ENCODE assay signal across 17 mouse cellular contexts in the genomic region with DNA sequence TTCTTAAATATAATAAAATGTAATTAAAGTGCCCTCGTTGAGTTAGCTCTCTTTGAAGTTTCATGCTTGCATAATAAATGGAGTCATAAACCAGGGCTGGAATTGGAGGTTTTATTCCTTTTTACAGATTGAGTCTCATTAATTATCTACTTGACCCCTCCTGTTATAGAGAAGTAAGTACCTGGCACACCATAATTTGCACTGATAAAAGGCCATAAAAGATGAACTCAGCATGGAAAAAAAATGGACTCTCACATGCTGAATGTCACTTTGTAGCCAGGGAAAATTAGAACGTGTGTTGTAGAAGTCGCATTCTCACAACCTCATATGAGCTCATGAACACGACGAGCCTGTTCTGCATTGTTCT.
"Had no signal": no experiment of that assay in that cellular context is flagged by ENCODE, and none has a peak within 500 bp of the region (broad histone marks: within the 10 kb centered on the region; RNA-seq: fewer than 3 reads in every experiment).

No protein-coding gene starts in this region.

- H3K4me1 ChIP-seq: midbrain, embryonic 10.5 days; midbrain, embryonic 12.5 days; neural tube, embryonic 13.5 days; neural tube, embryonic 15.5 days; stomach, embryonic 15.5 days had no signal

- H3K27ac ChIP-seq: midbrain, embryonic 10.5 days; midbrain, embryonic 12.5 days; neural tube, embryonic 13.5 days; neural tube, embryonic 15.5 days; stomach, embryonic 15.5 days; stomach, postnatal 0 days had no signal

- H3K36me3 ChIP-seq: midbrain, embryonic 10.5 days; midbrain, embryonic 12.5 days; neural tube, embryonic 13.5 days; neural tube, embryonic 15.5 days; stomach, embryonic 15.5 days had no signal

- H3K9me3 ChIP-seq: midbrain, embryonic 10.5 days; midbrain, embryonic 12.5 days; neural tube, embryonic 13.5 days; neural tube, embryonic 15.5 days; stomach, embryonic 15.5 days had no signal

- DNase-seq: lung, embryonic 14.5 days; lung, postnatal 10 days; lung, postnatal 4 days; midbrain, embryonic 14.5 days; right cerebral cortex, postnatal 14 days; right cerebral cortex, postnatal 4 days; thymus, adult 2 months; thymus, postnatal 25 days; thymus, postnatal 4 days had no signal

- ATAC-seq: midbrain, embryonic 16.5 days had no signal

- H3K27me3 ChIP-seq: midbrain, embryonic 12.5 days; neural tube, embryonic 13.5 days; neural tube, embryonic 15.5 days; stomach, embryonic 15.5 days had no signal

- H3K9ac ChIP-seq: lung, embryonic 14.5 days; midbrain, embryonic 12.5 days; neural tube, embryonic 13.5 days; neural tube, embryonic 15.5 days; stomach, embryonic 15.5 days had no signal

- H3K4me2 ChIP-seq: lung, embryonic 14.5 days; midbrain, embryonic 12.5 days; neural tube, embryonic 13.5 days; neural tube, embryonic 15.5 days; stomach, embryonic 15.5 days had no signal

- H3K4me3 ChIP-seq: midbrain, embryonic 10.5 days; midbrain, embryonic 12.5 days; myocyte; neural tube, embryonic 13.5 days; neural tube, embryonic 15.5 days; stomach, embryonic 15.5 days had no signal
